Mouse (Mus musculus): ENCODE results near the gene Xxylt1. TPM values are rescaled to one million over a fixed set of nuclear protein-coding genes. Genes with fewer than 3 reads are reported as not detected.

The Xxylt1 gene
- total RNA-seq, 2 experiments from 2014 or later, result 2.6 to 4.1 TPM

GRCm38 (mm10) chr16:30992568-30992967 lies 88.7 kb downstream of the Xxylt1 start:
- no peak for DNase-seq (ENCODE audit: low spot score)

- no peak for DNase-seq (ENCODE audit: low spot score)
These were observed 90.6 kb downstream of the Xxylt1 start for GRCm38 (mm10) chr16:30990661-30991060.

GRCm38 (mm10) chr16:30988225-30988624 lies 93.0 kb downstream of the Xxylt1 start:
- DNase-seq (ENCODE audit: low spot score), result no peak

- peak; percentile 53 for DNase-seq (ENCODE audit: low spot score)
These were observed 93.5 kb downstream of the Xxylt1 start for GRCm38 (mm10) chr16:30987684-30988083.

GRCm38 (mm10) chr16:30984826-30985545 lies 96.2 kb downstream of the Xxylt1 start:
- peak; percentile 47 for DNase-seq (ENCODE audit: low spot score)

GRCm38 (mm10) chr16:30984101-30984500 lies 97.1 kb downstream of the Xxylt1 start:
- no peak for DNase-seq (ENCODE audit: low spot score)

GRCm38 (mm10) chr16:30983699-30984098 lies 97.5 kb downstream of the Xxylt1 start:
- no peak for DNase-seq (ENCODE audit: low spot score)

GRCm38 (mm10) chr16:30983281-30983680 lies 98.0 kb downstream of the Xxylt1 start:
- DNase-seq (ENCODE audit: low spot score), result no peak

- DNase-seq (ENCODE audit: low spot score), result peak; percentile 92
These were observed 99.9 kb downstream of the Xxylt1 start for GRCm38 (mm10) chr16:30981345-30981744.

GRCm38 (mm10) chr16:30979905-30980304 lies 101.3 kb downstream of the Xxylt1 start:
- no peak for DNase-seq (ENCODE audit: low spot score)

- no peak for DNase-seq (ENCODE audit: low spot score)
These were observed 103.5 kb downstream of the Xxylt1 start for GRCm38 (mm10) chr16:30977728-30978127.

- peak; percentile 92 for DNase-seq (ENCODE audit: low spot score)
These were observed 104.0 kb downstream of the Xxylt1 start for GRCm38 (mm10) chr16:30977186-30977585.

GRCm38 (mm10) chr16:30974549-30974948 lies 106.7 kb downstream of the Xxylt1 start:
- no peak for DNase-seq (ENCODE audit: low spot score)

GRCm38 (mm10) chr16:30973416-30973815 lies 107.8 kb downstream of the Xxylt1 start:
- DNase-seq (ENCODE audit: low spot score), result no peak

- DNase-seq (ENCODE audit: low spot score), result no peak
These were observed 109.2 kb downstream of the Xxylt1 start for GRCm38 (mm10) chr16:30971950-30972541.

- no peak for DNase-seq (ENCODE audit: low spot score)
These were observed 111.8 kb downstream of the Xxylt1 start for GRCm38 (mm10) chr16:30969266-30970064.

- DNase-seq (ENCODE audit: low spot score), result no peak
These were observed 112.7 kb downstream of the Xxylt1 start for GRCm38 (mm10) chr16:30968402-30969151.

GRCm38 (mm10) chr16:30966684-30967083 lies 114.5 kb downstream of the Xxylt1 start:
- no peak for DNase-seq (ENCODE audit: low spot score)

GRCm38 (mm10) chr16:30964891-30965290 lies 116.3 kb downstream of the Xxylt1 start:
- no peak for DNase-seq (ENCODE audit: low spot score)

- DNase-seq (ENCODE audit: low spot score), result no peak
These were observed 116.8 kb downstream of the Xxylt1 start for GRCm38 (mm10) chr16:30964411-30964810.

- no peak for DNase-seq (ENCODE audit: low spot score)
These were observed 118.7 kb downstream of the Xxylt1 start for GRCm38 (mm10) chr16:30962515-30962914.

GRCm38 (mm10) chr16:30961176-30961575 lies 120.1 kb downstream of the Xxylt1 start:
- no peak for DNase-seq (ENCODE audit: low spot score)
